Mouse (Mus musculus): ENCODE measurements at regions not wholly inside any gene's neighbourhood (a gene's known extent, or its start where the extent isn't known, plus 50 kb on each side); places are given as distances from the start of the nearest gene placed in this dataset.

GRCm38 (mm10) chr2:133883682-133884081, 331.7 kb downstream of the Bmp2 start:
- Histone ChIP-seq H3K36me3 (no peaks in the 10 kb centered on the region), H3K9me3 (no peaks in the 10 kb centered on the region), H3K9ac (no peak overlapping the region), H3K4me2 (no peak overlapping the region), H3K27me3 (no peaks in the 10 kb centered on the region), H3K4me3 (no peak overlapping the region), H3K4me1 (replicated peaks) (no peaks in the 10 kb centered on the region), H3K27ac (replicated peaks) (no peak overlapping the region)
- ATAC-seq (ENCODE audit: low FRiP score, low read depth): no peak

- no peaks in the 10 kb centered on the region for H3K4me1 ChIP-seq (replicated peaks)
- no peak overlapping the region for H3K4me3 ChIP-seq
- H3K36me3 ChIP-seq: no peaks in the 10 kb centered on the region
- H3K27me3 ChIP-seq: no peaks in the 10 kb centered on the region
- WGBS: 78% methylated on average over 6 of the region's 6 CpGs
- H3K9ac ChIP-seq: no peak overlapping the region
- ATAC-seq (ENCODE audit: low FRiP score, low read depth): no peak
- H3K4me2 ChIP-seq: no peak overlapping the region
- no peak overlapping the region for H3K27ac ChIP-seq (replicated peaks)
- H3K9me3 ChIP-seq: no peaks in the 10 kb centered on the region
Observed at GRCm38 (mm10) chr2:133906269-133906668, 354.3 kb downstream of the Bmp2 start.

All from hindbrain, embryonic 15.5 days (tissue).